Comparison of ENCODE assay signal across 18 mouse cellular contexts in genomic region chr1:118648015-118648414, GRCm38 (mm10). TPM values are rescaled to one million over a fixed set of nuclear protein-coding genes. Genes with fewer than 3 reads are reported as not detected.
DNase-seq lines count a peak whose midpoint lies in the region; ATAC-seq and TF ChIP-seq lines count a peak whose summit lies in the region.
"Had no signal": no experiment of that assay in that cellular context is flagged by ENCODE, and none has a peak within 500 bp of the region (broad histone marks: within the 10 kb centered on the region; RNA-seq: fewer than 3 reads in every experiment).

No protein-coding gene starts in this region.

- peak; percentile 98 for DNase-seq in ZHBTc4 (ENCODE audit: low read depth, low spot score)
- peak; percentile 30 for DNase-seq in kidney, postnatal 10 days
- peak; percentile 18 for DNase-seq in lung, postnatal 14 days
- no peak for DNase-seq in adrenal gland, postnatal 10 days
- no peak for DNase-seq in cerebellum, postnatal 10 days
- no peak for DNase-seq in layer of hippocampus, adult 2 months (ENCODE audit: low spot score in 2 of 2)
- DNase-seq: adrenal gland, postnatal 25 days; cerebellum, postnatal 14 days; gastrocnemius, postnatal 25 days; liver; right cerebral cortex, adult 18-20 months; thymus, adult 2 months had no signal

- H3K4me1 ChIP-seq in ES-Bruce4 (ENCODE audit: control insufficient read depth, insufficient read depth, low read length), result peaks cover 21% of the 10 kb centered on the region
- H3K4me1 ChIP-seq in midbrain, embryonic 13.5 days (replicated peaks), result no peaks in the 10 kb centered on the region

- no peak for TF ChIP-seq CTCF in ES-Bruce4 (IDR thresholded peaks at IDR 0.05; ENCODE audit: low read depth, low read length)
- TF ChIP-seq CTCF in layer of hippocampus, adult 2 months (conservative IDR thresholded peaks at IDR 0.05), result no peak

- H3K27me3 ChIP-seq in ES-Bruce4 (ENCODE audit: control insufficient read depth, insufficient read depth, low read length, poor library complexity, severe bottlenecking), result no peaks in the 10 kb centered on the region
- H3K27me3 ChIP-seq in midbrain, embryonic 13.5 days, result no peaks in the 10 kb centered on the region
- H3K27me3 ChIP-seq: heart, embryonic 13.5 days; lung, embryonic 15.5 days had no signal

- TF ChIP-seq POLR2A in ES-Bruce4 (IDR thresholded peaks at IDR 0.05; ENCODE audit: insufficient read depth, low read length), result no peak

- peaks cover 6% of the 10 kb centered on the region; the same call in 1 of the 2 replicates for H3K36me3 ChIP-seq in ES-Bruce4 (ENCODE audit: control insufficient read depth, insufficient read depth, low read length, poor library complexity, severe bottlenecking)
- H3K36me3 ChIP-seq in midbrain, embryonic 13.5 days, result no peaks in the 10 kb centered on the region
- H3K36me3 ChIP-seq: heart, embryonic 13.5 days; lung, embryonic 15.5 days had no signal

- H3K4me3 ChIP-seq in ES-Bruce4 (ENCODE audit: low read depth, low read length), result no peak overlapping the region
- no peak overlapping the region for H3K4me3 ChIP-seq in layer of hippocampus, adult 2 months
- no peak overlapping the region for H3K4me3 ChIP-seq in midbrain, embryonic 13.5 days (replicated peaks)
- H3K4me3 ChIP-seq: erythroblast, embryonic 14.5 days; heart, embryonic 13.5 days; lung, embryonic 15.5 days had no signal

- ATAC-seq in midbrain, embryonic 13.5 days, result no peak

- 36% methylated on average over 3 of the region's 3 CpGs for WGBS in midbrain, embryonic 13.5 days

- peak overlapping the region; percentile 69; the same call in 1 of the 2 replicates for H3K9ac ChIP-seq in ES-Bruce4 (ENCODE audit: low read depth, poor library complexity, severe bottlenecking)
- no peak overlapping the region for H3K9ac ChIP-seq in midbrain, embryonic 13.5 days (replicated peaks)
- H3K9ac ChIP-seq: heart, embryonic 13.5 days; lung, embryonic 15.5 days had no signal

- no peak overlapping the region for H3K4me2 ChIP-seq in midbrain, embryonic 13.5 days (replicated peaks)
- H3K4me2 ChIP-seq: heart, embryonic 13.5 days; lung, embryonic 15.5 days had no signal

- peak overlapping the region; percentile 99 for H3K27ac ChIP-seq in ES-Bruce4 (ENCODE audit: insufficient read depth, low read length)
- H3K27ac ChIP-seq in layer of hippocampus, adult 2 months, result no peak overlapping the region
- H3K27ac ChIP-seq in midbrain, embryonic 13.5 days, result no peak overlapping the region
- H3K27ac ChIP-seq: heart, embryonic 13.5 days; lung, embryonic 15.5 days had no signal

- peak; percentile 100 for TF ChIP-seq EP300 in ES-Bruce4 (IDR thresholded peaks at IDR 0.05; ENCODE audit: insufficient read depth, low read depth, low read length)

- no peaks in the 10 kb centered on the region for H3K9me3 ChIP-seq in ES-Bruce4 (replicated peaks; ENCODE audit: control insufficient read depth, insufficient read depth, low read length, poor library complexity, severe bottlenecking)
- H3K9me3 ChIP-seq in midbrain, embryonic 13.5 days, result no peaks in the 10 kb centered on the region
- H3K9me3 ChIP-seq: heart, embryonic 13.5 days; lung, embryonic 15.5 days had no signal

RNA-seq across cellular contexts. Expression of gene Tfcp2l1, which starts 20.3 kb away (rescaled TPM):
- 110 and 113 TPM in 2 replicates for polyA plus RNA-seq in ES-Bruce4 (2011; ENCODE audit: insufficient read depth, insufficient read length, low read depth, missing spikeins)
- 1 to 10 TPM; 1.1 TPM for total RNA-seq in adrenal gland, postnatal 10 days (2021)
- 1 to 10 TPM; 2.1 to 2.4 TPM for total RNA-seq in layer of hippocampus, adult 2 months (2021)
- polyA plus RNA-seq in midbrain, embryonic 13.5 days (2015; fragmentation: Nextera tagmentation; extraction: Ambion mirVana), result 0.11 and 0.21 TPM in 2 replicates
- total RNA-seq: monocyte, adult 5-6 weeks had no signal
- polyA plus RNA-seq: erythroblast, embryonic 14.5 days had no signal

Comparison
In these comparisons a context has a peak if more than half of its experiments do, and no peak if none do; other contexts are left out.
1. DNase-seq: peak in ZHBTc4 (single experiment), kidney, postnatal 10 days (single experiment) and lung, postnatal 14 days (single experiment); none in adrenal gland, postnatal 10 days (single experiment), cerebellum, postnatal 10 days (0 of 2) and layer of hippocampus, adult 2 months (0 of 2).